Mouse (Mus musculus) brain, embryonic 14.5 days (tissue): ENCODE measurements around the gene Thpo.

Experiments used
- CTCF ChIP-seq: fragments of 200-500 bp; IDR thresholded peaks from 2 replicates; pipeline ENCODE4 v1.5.1; 2012; ENCODE audit warnings: inconsistent platforms, mild to moderate bottlenecking, moderate library complexity, borderline replicate concordance; ENCODE audit not compliant: insufficient read depth, insufficient read length; ENCODE audit errors: extremely low read depth
- POLR2A ChIP-seq: fragments of 200-500 bp; IDR thresholded peaks from 2 replicates; pipeline ENCODE4 v1.6.1; 2012; ENCODE audit warnings: mild to moderate bottlenecking, inconsistent platforms, borderline replicate concordance; ENCODE audit not compliant: poor library complexity, insufficient read depth, insufficient read length, severe bottlenecking; ENCODE audit errors: extremely low read depth

GRCm38 (mm10) chr16:20710370-20710769 lies 23.9 kb downstream of the Thpo start:
- TF ChIP-seq POLR2A (no peak), CTCF (no peak)
